Comparison of ENCODE assay signal across 28 mouse cellular contexts in the genomic region with DNA sequence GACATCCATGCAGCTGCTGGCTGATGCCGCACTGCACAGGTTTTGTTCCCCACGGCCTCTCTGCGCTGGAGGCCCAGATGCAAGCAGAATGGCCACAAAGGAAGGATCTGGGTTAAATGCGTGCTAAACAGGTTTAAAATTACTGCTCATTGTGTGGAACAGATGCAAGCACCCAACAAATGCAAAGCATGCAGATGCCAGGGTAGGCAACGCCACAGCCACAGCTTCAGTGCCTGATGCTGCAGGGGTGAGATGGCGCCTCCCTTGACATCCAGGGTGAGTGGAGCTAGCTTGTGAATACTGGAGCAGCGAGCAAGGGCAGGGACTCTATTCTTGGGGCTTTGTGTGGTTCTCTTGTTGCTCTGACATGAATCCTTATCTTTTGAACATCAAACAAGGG. TPM values are rescaled to one million over a fixed set of nuclear protein-coding genes. Genes with fewer than 3 reads are reported as not detected.
DNase-seq lines count a peak whose midpoint lies in the region; ATAC-seq and TF ChIP-seq lines count a peak whose summit lies in the region.
"Had no signal": no experiment of that assay in that cellular context is flagged by ENCODE, and none has a peak within 500 bp of the region (broad histone marks: within the 10 kb centered on the region; RNA-seq: fewer than 3 reads in every experiment).

No protein-coding gene starts in this region.

- H3K4me2 ChIP-seq in hindbrain, embryonic 13.5 days = no peak overlapping the region
- H3K4me2 ChIP-seq in forebrain, embryonic 13.5 days = no peak overlapping the region
- no peak overlapping the region for H3K4me2 ChIP-seq in forebrain, postnatal 0 days (ENCODE audit: low read depth)
- H3K4me2 ChIP-seq: heart, embryonic 12.5 days; heart, embryonic 15.5 days; hindbrain, embryonic 12.5 days; intestine, embryonic 15.5 days had no signal

- 75% methylated on average over 7 of the region's 7 CpGs for whole genome bisulfite sequencing in hindbrain, embryonic 10.5 days
- 63% methylated on average over 7 of the region's 7 CpGs for WGBS in hindbrain, embryonic 13.5 days
- 49% methylated on average over 7 of the region's 7 CpGs for WGBS in forebrain, embryonic 13.5 days
- 62% methylated on average over 7 of the region's 7 CpGs for WGBS in forebrain, postnatal 0 days

- H3K27me3 ChIP-seq in hindbrain, embryonic 10.5 days (ENCODE audit: insufficient read depth, poor library complexity, severe bottlenecking) = peaks cover 26% of the 10 kb centered on the region; the same call in 1 of the 2 replicates
- H3K27me3 ChIP-seq in hindbrain, embryonic 13.5 days = peaks cover 49% of the 10 kb centered on the region
- H3K27me3 ChIP-seq in forebrain, embryonic 13.5 days = peaks cover 6% of the 10 kb centered on the region; the same call in 1 of the 2 replicates
- H3K27me3 ChIP-seq in forebrain, postnatal 0 days (ENCODE audit: insufficient read depth, low read length) = no peaks in the 10 kb centered on the region
- H3K27me3 ChIP-seq: intestine, embryonic 15.5 days had no signal

- DNase-seq in hindbrain, embryonic 10.5 days (ENCODE audit: low spot score) = no peak
- DNase-seq in brain, embryonic 14.5 days (ENCODE audit: low read depth) = peak; percentile 65
- DNase-seq in forebrain, postnatal 0 days = no peak
- DNase-seq: adrenal gland, adult 8-10 months; adrenal gland, postnatal 25 days; cerebellum, adult 18-20 months; cerebellum, adult 9-10 months; cerebellum, postnatal 14 days; gastrocnemius, postnatal 25 days; heart, adult 18-20 months; heart, postnatal 10 days; heart, postnatal 4 days; kidney, adult 11 months had no signal

- H3K9ac ChIP-seq in hindbrain, embryonic 13.5 days = no peak overlapping the region
- no peak overlapping the region for H3K9ac ChIP-seq in forebrain, embryonic 13.5 days
- no peak overlapping the region for H3K9ac ChIP-seq in forebrain, postnatal 0 days
- H3K9ac ChIP-seq: heart, embryonic 12.5 days; heart, embryonic 15.5 days; hindbrain, embryonic 12.5 days; intestine, embryonic 15.5 days had no signal

- H3K4me3 ChIP-seq in hindbrain, embryonic 10.5 days = no peak overlapping the region
- no peak overlapping the region for H3K4me3 ChIP-seq in hindbrain, embryonic 13.5 days
- no peak overlapping the region for H3K4me3 ChIP-seq in forebrain, embryonic 13.5 days
- no peak overlapping the region for H3K4me3 ChIP-seq in forebrain, postnatal 0 days (ENCODE audit: low read depth, low read length)
- H3K4me3 ChIP-seq: heart, embryonic 12.5 days; heart, embryonic 15.5 days; hindbrain, embryonic 12.5 days; intestine, embryonic 15.5 days had no signal

- no peak for ATAC-seq in hindbrain, embryonic 13.5 days (ENCODE audit: low FRiP score)
- peak; percentile 30; the same call in 1 of the 2 replicates for ATAC-seq in forebrain, embryonic 13.5 days
- peak; percentile 40; the same call in 1 of the 2 replicates for ATAC-seq in forebrain, postnatal 0 days
- ATAC-seq in megakaryocyte progenitor cell, adult 5-6 weeks (replicated peaks; ENCODE audit: poor library complexity) = no peak
- ATAC-seq: CD4-positive, CD25-positive, alpha-beta regulatory T cell, adult 4 months; hindbrain, embryonic 16.5 days; intestine, embryonic 15.5 days had no signal

- H3K27ac ChIP-seq in hindbrain, embryonic 10.5 days = 0 out of 2 replicates have a peak overlapping the region, but pooled peaks have one; percentile 2
- no peak overlapping the region for H3K27ac ChIP-seq in hindbrain, embryonic 13.5 days
- no peak overlapping the region for H3K27ac ChIP-seq in forebrain, embryonic 13.5 days
- no peak overlapping the region for H3K27ac ChIP-seq in forebrain, postnatal 0 days (ENCODE audit: low read depth, low read length)
- H3K27ac ChIP-seq: heart, embryonic 15.5 days; hindbrain, embryonic 12.5 days; intestine, embryonic 15.5 days had no signal

- no peaks in the 10 kb centered on the region for H3K9me3 ChIP-seq in hindbrain, embryonic 10.5 days
- H3K9me3 ChIP-seq in hindbrain, embryonic 13.5 days = no peaks in the 10 kb centered on the region
- H3K9me3 ChIP-seq in forebrain, embryonic 13.5 days (replicated peaks) = no peaks in the 10 kb centered on the region
- H3K9me3 ChIP-seq in forebrain, postnatal 0 days (ENCODE audit: low read length) = no peaks in the 10 kb centered on the region
- H3K9me3 ChIP-seq: heart, embryonic 12.5 days; heart, embryonic 15.5 days; hindbrain, embryonic 12.5 days; intestine, embryonic 15.5 days had no signal

- TF ChIP-seq POLR2A in brain, embryonic 14.5 days (IDR thresholded peaks at IDR 0.05; ENCODE audit: borderline replicate concordance, extremely low read depth, insufficient read depth, insufficient read length, poor library complexity, severe bottlenecking) = no peak

- no peak for TF ChIP-seq CTCF in brain, embryonic 14.5 days (IDR thresholded peaks at IDR 0.05; ENCODE audit: borderline replicate concordance, extremely low read depth, insufficient read depth, insufficient read length)
- TF ChIP-seq CTCF in forebrain, postnatal 0 days (IDR thresholded peaks at IDR 0.05; ENCODE audit: low read depth) = no peak

- H3K4me1 ChIP-seq in hindbrain, embryonic 10.5 days (replicated peaks) = peaks cover 31% of the 10 kb centered on the region
- H3K4me1 ChIP-seq in hindbrain, embryonic 13.5 days (replicated peaks) = peaks cover 26% of the 10 kb centered on the region
- peaks cover 28% of the 10 kb centered on the region for H3K4me1 ChIP-seq in forebrain, embryonic 13.5 days
- no peaks in the 10 kb centered on the region for H3K4me1 ChIP-seq in forebrain, postnatal 0 days (ENCODE audit: insufficient read depth)
- H3K4me1 ChIP-seq: heart, embryonic 12.5 days; heart, embryonic 15.5 days; intestine, embryonic 15.5 days had no signal

- H3K36me3 ChIP-seq in hindbrain, embryonic 10.5 days = no peaks in the 10 kb centered on the region
- no peaks in the 10 kb centered on the region for H3K36me3 ChIP-seq in hindbrain, embryonic 13.5 days
- no peaks in the 10 kb centered on the region for H3K36me3 ChIP-seq in forebrain, embryonic 13.5 days (ENCODE audit: poor library complexity, severe bottlenecking)
- no peaks in the 10 kb centered on the region for H3K36me3 ChIP-seq in forebrain, postnatal 0 days (ENCODE audit: insufficient read depth)
- H3K36me3 ChIP-seq: heart, embryonic 12.5 days; heart, embryonic 15.5 days; hindbrain, embryonic 12.5 days; intestine, embryonic 15.5 days had no signal

RNA-seq across cellular contexts. Expression of gene A230072I06Rik, which starts 39.8 kb away (rescaled TPM):
- polyA plus RNA-seq in hindbrain, embryonic 10.5 days (2016; fragmentation: Nextera tagmentation; extraction: Ambion mirVana) = not detected in 2 replicates
- polyA plus RNA-seq in hindbrain, embryonic 13.5 days (2015; fragmentation: Nextera tagmentation; extraction: Ambion mirVana) = 0.09 TPM in 1 of 2 replicates, not detected in the other
- 0.11 and 0.29 TPM in 2 replicates for polyA plus RNA-seq in brain, embryonic 14.5 days (2012; rRNA removed)
- polyA plus RNA-seq in forebrain, embryonic 13.5 days (2015; fragmentation: Nextera tagmentation; extraction: Ambion mirVana) = 0.21 and 0.28 TPM in 2 replicates
- total RNA-seq in forebrain, postnatal 0 days (2014; rRNA removed) = 0.15 and 0.48 TPM in 2 replicates
- not detected in 2 replicates for polyA plus RNA-seq in forebrain, postnatal 0 days (2015; fragmentation: Nextera tagmentation; extraction: Ambion mirVana)
- total RNA-seq in megakaryocyte progenitor cell, adult 5-6 weeks (2015) = not detected in 2 replicates
- total RNA-seq in megakaryocyte progenitor cell, adult 5-6 weeks (2017) = 0.20 TPM in 1 of 2 replicates, not detected in the other
- total RNA-seq: adrenal gland, adult 8-10 months; adrenal gland, postnatal 25 days; gastrocnemius, adult 8-10 months; gastrocnemius, postnatal 25 days; heart, adult 18-20 months; heart, postnatal 10 days; heart, postnatal 4 days; MEL had no signal
- polyA plus RNA-seq: C2C12; CD4-positive, CD25-positive, alpha-beta regulatory T cell, adult 4 months; embryonic facial prominence, embryonic 11.5 days; embryonic facial prominence, embryonic 14.5 days; gonadal fat pad, adult 2 months; heart, embryonic 12.5 days; heart, embryonic 15.5 days; intestine, embryonic 15.5 days had no signal

Comparison
In these comparisons a context has a peak if more than half of its experiments do, and no peak if none do; other contexts are left out.
1. ATAC-seq: peak in forebrain, embryonic 13.5 days (single experiment) and forebrain, postnatal 0 days (single experiment); none in hindbrain, embryonic 13.5 days (single experiment) and megakaryocyte progenitor cell, adult 5-6 weeks (single experiment).